Mouse (Mus musculus): ENCODE measurements around the gene BC017158.

DNA sequence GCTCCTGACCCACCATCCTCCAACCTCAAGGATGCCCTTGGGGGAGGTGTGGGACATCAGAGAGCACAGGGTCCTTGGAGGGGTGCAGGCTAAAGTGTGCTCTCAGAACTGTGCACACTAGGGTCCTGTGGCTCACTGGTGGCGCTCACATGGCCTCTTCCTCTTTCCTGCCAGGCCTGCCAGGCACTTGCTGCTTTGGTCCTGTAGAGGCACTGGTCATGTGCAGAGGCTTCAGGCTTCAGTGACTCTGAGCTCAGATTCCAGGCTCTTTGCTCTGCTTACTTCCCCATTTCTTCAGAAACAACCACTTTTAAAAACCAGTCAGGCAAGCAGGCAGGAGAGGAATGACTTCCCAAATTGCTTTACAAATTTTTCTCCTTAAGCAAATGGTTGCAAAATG, 34.9 kb upstream of the BC017158 start:
- TF ChIP-seq CTCF (conservative IDR thresholded peaks at IDR 0.05; ENCODE audit: low read length) (no peak), POU5F1 (IDR thresholded peaks at IDR 0.05; ENCODE audit: borderline replicate concordance, low read length) (no peak), NANOG (IDR thresholded peaks at IDR 0.05; ENCODE audit: borderline replicate concordance, low read length) (no peak)

All from E14TG2a.4 (cell line).